Mouse (Mus musculus) E14TG2a.4 (cell line): ENCODE measurements around the gene Vps54.

Experiments
- CTCF ChIP-seq: conservative IDR thresholded peaks from 2 replicates; pipeline ENCODE4 v1.5.1; 2014; ENCODE audit warnings: low read length
- NANOG ChIP-seq: IDR thresholded peaks from 2 replicates; pipeline ENCODE4 v1.6.1; 2014; ENCODE audit warnings: borderline replicate concordance, low read length, mixed read lengths

GRCm38 (mm10) chr11:21308119-21308518, 69.0 kb downstream of the Vps54 start:
- TF ChIP-seq CTCF (peak; percentile 53), NANOG (no peak)
